Mouse (Mus musculus) heart, postnatal 10 days (tissue): ENCODE results near the gene Satb2. TPM values are rescaled to one million over a fixed set of nuclear protein-coding genes. Genes with fewer than 3 reads are reported as not detected.
A peak's percentile ranks its signal among the peaks of the same experiment; 100 is the strongest.

Experiments used
- DNase-seq, 2 experiments: peaks; one replicate each; pipeline ENCODE4 v3.0.0; 2021
- intact Hi-C: fragments of 180-260 bp; cut with DNase I; formaldehyde crosslinking; loops from one replicate; pipeline ENCODE4 v1.15.1; 2025
- total RNA-seq, 2 experiments: library from RNA; stranded (reverse); gene quantifications; 2 replicates each; pipeline ENCODE4 v1.2.3; 2021

Gene Satb2
- under 1 TPM; 0.52 to 0.74 TPM for total RNA-seq

DNA sequence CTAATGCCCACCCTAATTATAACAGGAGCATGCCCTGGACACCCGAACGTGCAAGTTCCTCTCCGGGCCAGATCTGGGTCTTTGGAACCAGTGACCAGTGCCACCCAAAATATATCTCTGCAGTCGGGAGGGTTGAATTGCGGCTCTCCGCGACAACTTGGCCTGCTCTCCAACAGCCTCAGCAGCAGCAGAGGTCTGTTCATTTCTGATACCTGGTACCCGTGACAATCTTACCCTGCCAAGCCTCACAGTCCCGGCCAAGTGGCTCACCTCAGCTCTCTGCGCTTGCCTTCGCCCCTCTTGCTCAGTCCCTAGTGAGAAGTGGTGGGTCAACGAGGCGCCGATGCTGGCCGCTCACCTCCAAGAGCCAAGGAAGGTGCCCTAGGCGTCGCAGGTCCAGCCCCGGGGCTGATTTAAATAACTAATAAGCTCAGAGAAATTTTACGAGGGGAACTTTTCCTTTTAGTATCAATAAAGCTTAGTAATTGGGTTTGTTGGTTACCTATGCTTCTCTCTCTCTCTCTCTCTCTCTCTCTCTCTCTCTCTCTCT is at the start of gene Satb2:
Gene Satb2 (minus strand): TSS at position 500 of the 550 bp plus-strand sequence.
- intact Hi-C loops: loop anchor here (5.0 kb wide), 3 partner anchors 229 to 1086 kb away; no protein-coding TSS in a partner anchor
- no peak for DNase-seq

DNA sequence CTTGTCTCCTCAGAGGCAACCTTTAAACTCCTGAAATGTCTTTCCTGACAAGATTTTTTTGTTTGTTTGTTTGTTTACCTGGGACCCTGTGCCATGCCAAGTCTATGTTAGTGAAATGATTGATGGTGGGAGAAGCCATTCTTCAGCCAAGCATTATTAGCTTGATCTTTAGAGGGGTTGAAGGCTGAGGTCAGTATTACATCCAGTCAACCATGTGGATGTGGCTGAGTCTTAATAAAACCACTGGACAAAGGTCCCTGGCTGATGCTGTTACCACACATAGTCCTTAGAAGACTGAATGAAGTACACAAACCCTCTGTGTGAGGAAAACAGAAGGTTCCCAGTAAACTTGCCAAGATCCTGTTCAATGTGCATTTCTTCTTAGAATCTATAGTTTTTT is 40.5 kb upstream of the Satb2 start:
- DNase-seq: no peak
- intact Hi-C loops: no loop called here

- intact Hi-C loops: no loop called here
- DNase-seq: no peak
These were observed 35.4 kb upstream of the Satb2 start for GRCm38 (mm10) chr1:57013856-57014255.

GRCm38 (mm10) chr1:57009171-57009570 is 30.7 kb upstream of the Satb2 start:
- intact Hi-C loops: no loop called here
- DNase-seq: no peak

GRCm38 (mm10) chr1:56995041-56995440 is 16.6 kb upstream of the Satb2 start:
- DNase-seq: no peak
- intact Hi-C loops: no loop called here

GRCm38 (mm10) chr1:56992310-56992709 is 13.9 kb upstream of the Satb2 start:
- intact Hi-C loops: loop anchor here (5.0 kb wide), 1 partner anchor 1105 kb away; no protein-coding TSS in a partner anchor
- DNase-seq: no peak

- intact Hi-C loops: loop anchor here (5.0 kb wide), 1 partner anchor 1104 kb away; no protein-coding TSS in a partner anchor
- DNase-seq: no peak
These were observed 13.2 kb upstream of the Satb2 start for GRCm38 (mm10) chr1:56991613-56992012.

- DNase-seq: no peak
- intact Hi-C loops: no loop called here
These were observed 6.0 kb upstream of the Satb2 start for GRCm38 (mm10) chr1:56984483-56984810.

DNA sequence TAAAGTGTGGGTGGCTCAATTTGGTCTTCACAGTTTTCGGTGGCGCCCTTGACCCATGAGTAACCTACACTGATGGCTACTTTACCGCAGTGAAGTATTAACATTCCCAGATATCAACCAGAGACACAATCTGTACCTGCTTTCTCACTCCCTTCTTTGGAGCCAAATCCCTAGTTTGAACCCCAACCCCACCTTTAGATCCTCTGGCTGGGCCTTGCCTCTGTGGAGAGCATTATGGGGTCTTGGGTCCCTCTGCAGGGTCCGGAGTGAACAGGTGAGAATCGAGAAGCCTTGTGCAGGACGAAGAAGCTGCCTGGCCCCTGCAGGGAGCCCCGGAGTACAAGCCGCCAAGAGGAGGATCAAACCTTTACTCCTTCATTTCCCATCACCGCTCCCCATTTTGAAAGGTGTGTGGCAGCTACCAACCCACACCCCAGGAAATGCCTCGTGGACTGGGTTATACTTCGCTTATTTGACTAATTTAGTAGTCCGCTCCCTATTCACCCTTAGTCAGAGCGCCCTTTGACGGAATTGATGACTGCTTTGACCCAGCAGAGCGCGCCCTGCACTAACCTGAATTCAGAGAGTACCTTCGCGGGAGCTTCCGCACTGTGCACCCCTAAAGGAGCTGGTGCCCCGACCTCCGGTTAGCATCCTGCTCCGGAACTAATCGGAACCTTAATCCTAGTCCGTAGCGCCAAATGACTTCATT is 5.5 kb upstream of the Satb2 start:
- intact Hi-C loops: no loop called here
- DNase-seq: no peak

GRCm38 (mm10) chr1:56983100-56983590 is 4.7 kb upstream of the Satb2 start:
- DNase-seq: no peak
- intact Hi-C loops: no loop called here

DNA sequence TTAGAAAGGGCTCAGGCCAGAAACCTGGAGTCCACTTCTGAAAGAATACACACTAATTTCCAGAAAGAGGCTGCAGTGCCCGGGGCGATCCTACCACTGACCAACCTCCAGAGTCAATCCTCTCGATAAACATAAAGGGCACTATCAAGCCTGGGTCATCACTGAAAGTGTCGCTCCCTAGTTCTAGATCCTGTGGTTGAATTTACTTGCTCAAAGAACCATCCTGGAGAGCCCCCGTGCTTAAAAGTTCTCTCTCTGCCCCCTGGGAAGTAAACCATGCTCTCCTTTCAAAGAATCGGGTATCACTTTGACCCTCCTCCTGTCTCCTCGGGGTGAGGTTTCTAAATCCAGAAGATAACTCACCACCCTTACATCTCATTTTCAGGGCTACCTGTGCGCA is 4.2 kb upstream of the Satb2 start:
- intact Hi-C loops: no loop called here
- DNase-seq: no peak

- intact Hi-C loops: no loop called here
- no peak for DNase-seq
These were observed 3.6 kb upstream of the Satb2 start for GRCm38 (mm10) chr1:56981947-56982555.

DNA sequence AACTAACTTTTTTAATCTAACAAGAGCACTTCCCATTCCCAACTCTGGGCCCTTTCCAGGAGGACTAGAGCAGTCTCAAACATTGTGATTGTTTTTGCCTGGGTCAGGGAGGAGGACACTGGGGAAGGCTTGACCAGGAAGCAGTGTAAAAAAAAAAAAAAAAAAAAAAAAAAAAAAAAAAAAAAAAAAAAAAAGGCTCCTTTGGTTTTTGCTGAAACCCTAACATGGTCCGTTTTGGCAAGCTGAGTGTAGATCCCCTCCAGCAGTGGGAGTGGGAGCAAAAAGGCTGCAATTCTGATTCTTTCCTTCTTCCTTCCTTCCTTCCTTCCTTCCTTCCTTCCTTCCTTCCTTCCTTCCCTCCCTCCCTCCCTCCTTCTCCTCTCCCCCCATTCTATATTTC is 3.1 kb upstream of the Satb2 start:
- DNase-seq: no peak
- intact Hi-C loops: no loop called here

DNA sequence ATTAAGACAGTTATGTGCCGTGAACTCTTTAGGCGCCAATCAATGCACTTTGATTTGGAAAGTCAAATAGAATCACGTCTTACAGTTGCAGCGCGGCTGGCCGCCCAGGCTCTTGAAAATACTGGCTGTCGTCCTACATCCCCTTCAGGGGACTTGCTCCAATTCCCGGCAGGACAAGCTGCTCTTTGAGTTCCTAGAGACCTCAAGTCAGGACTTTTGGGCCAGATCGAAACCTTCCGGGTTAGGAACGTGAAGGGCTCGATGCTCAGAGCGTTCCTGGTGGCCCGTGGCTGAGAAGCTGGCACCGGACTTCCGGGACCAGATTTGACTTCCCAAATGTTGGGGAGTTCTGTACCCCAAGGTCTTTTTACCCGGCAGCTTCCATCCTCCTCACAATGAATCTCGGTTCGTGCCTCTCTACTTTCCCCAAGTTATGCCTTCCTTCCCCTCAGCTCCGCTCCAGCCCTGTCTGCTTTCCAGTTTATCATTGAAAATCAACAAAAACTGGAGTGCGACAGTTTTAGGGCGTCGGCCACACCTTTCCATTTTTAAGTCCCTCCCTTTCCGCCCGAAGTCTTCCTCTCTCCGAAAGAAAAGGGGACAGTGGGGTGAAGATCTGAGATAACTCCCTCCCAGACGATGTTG is 2.3 kb upstream of the Satb2 start:
- no peak for DNase-seq
- intact Hi-C loops: no loop called here

DNA sequence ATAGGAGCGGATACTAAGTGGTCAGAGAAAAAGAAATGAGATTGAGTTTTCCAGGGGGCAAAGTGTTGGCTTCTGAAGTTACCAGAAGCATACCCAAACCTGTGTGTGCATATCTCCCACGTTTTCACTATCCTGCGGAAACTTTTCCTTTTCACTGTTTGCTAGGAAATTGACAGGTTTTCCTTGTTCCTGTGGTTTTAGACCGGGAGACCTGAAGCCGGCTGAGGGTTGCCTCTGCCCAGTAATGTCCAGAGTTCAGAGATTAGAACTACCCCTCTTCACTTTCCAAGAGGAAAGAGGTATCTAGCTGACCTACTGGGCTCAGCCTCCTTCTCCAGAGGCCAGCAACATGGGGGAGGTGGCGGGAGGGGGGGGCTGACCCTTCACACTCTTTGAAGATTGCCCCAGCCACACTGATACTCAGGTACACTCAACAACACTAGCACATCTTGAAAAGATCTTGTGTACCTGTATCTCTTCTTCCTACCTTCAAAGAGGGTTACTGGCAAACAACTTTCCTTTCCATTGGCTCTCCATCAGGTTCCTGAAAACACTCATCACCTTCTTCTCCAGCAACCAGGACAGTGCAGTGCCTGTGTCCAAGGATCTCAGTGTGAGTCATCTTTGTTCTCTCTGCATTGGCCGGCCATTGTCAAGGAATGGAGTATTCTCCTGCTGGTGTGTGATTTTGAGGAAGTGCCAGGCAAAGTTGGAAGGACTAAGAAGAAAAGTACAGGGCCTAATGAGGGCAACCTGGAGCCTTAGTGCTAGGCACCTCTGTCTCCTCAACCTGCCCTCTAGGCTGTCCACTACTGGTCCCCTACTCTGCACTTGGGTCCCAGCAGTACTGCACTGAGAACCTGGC is 1.3 kb upstream of the Satb2 start:
- DNase-seq: no peak
- intact Hi-C loops: loop anchor here (5.0 kb wide), 3 partner anchors 228 to 1087 kb away; no protein-coding TSS in a partner anchor

- intact Hi-C loops: loop anchor here (5.0 kb wide), 3 partner anchors 230 to 1085 kb away; no protein-coding TSS in a partner anchor
- peak; percentile 71 to 75 for DNase-seq
These were observed 999 bp downstream of the Satb2 start for GRCm38 (mm10) chr1:56977201-56978100.

DNA sequence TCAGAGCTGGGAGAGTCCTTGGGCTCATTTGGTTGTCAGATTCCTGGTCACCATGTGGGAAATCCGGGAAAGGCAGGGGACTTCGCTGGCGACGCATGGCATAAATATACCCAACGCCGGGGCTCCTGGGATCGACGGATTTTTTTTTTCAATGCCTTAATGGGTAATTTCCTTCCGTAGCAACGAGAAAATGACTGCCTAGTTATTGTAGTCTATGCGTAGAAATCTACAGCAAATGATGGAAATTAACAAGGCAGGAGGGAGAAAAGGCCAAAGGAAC is 1.7 kb downstream of the Satb2 start:
- intact Hi-C loops: loop anchor here (5.0 kb wide), 3 partner anchors 231 to 1084 kb away; no protein-coding TSS in a partner anchor
- DNase-seq: no peak

DNA sequence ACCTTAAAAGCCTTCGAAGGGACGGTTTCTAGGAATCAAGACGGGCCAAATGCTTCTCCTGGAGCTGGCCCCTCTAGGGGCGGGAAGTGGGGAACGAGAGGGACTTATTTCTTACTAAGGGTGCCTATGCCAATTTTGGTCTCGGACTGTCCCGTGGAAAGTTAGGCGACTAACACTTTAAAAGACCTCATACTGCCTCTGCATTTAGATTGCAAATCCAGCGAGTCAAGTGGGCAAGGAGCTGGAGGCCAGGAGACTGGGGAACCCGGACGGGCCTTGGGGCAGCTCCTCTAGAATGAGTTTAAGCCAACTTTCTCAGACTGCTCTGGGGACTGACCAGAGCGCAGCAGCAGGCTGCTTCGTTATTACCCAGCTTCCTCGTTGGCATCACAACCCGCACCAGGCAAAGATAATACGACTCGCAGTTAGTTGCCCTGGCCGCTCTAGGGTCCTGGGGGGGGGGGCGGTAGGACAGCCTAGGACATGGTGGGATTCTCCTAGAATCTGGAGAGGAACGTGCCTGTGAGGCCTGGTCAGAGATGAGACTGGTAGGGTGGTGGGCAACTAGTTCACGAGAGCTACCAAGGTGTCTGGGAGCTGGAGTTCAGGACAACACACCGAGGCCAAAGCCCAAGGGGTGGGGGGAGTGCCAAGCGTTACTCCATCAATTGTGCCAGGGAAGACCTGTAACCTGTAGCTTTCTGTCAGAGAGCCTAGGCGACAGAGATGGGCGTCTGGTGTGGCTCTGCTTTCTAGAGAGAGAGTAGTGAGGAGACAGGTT is 2.2 kb downstream of the Satb2 start:
- DNase-seq: no peak
- intact Hi-C loops: loop anchor here (5.0 kb wide), 3 partner anchors 231 to 1084 kb away; no protein-coding TSS in a partner anchor

DNA sequence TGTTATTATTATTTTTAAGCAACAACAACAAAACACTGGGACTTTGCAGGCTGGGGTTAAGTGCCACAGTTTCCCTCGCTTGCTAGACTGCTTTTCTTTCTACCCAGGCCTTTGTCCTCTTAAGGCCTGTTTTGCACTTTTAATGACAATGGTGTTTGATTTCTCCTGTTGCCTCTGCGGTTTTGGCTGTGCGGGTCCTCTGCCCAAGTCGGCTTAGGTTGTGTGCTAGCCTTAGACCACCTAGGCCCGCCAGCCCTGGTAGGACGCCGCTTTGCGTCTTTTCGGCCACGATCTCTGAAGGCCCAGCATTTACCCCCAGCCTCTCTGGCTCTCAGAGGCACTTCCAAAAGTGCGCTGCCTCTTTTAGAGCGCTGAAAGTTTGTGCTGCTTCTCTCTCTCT is 2.9 kb downstream of the Satb2 start:
- intact Hi-C loops: loop anchor here (5.0 kb wide), 3 partner anchors 232 to 1083 kb away; no protein-coding TSS in a partner anchor
- DNase-seq: no peak
